Mouse (Mus musculus) midbrain, embryonic 14.5 days (tissue): Measurements from ENCODE around the gene Tbc1d24. TPM values are rescaled to one million over a fixed set of nuclear protein-coding genes. Genes with fewer than 3 reads are reported as not detected.

Source experiments
- ATAC-seq: fragments of 200-750 bp; cut with Nextera tagmentation; 2 replicates; pipeline ENCODE4 v1.8.0; 2017; ENCODE audit warnings: moderate number of reproducible peaks, moderate library complexity; ENCODE audit not compliant: low FRiP score, low TSS enrichment
- DNase-seq: peaks from one replicate; pipeline ENCODE4 v3.0.0-alpha.2; 2015
- H3K27ac ChIP-seq: fragments of 300-500 bp; sonication (generic); replicated peaks from 2 replicates; pipeline ENCODE4 v1.5.1; 2014; ENCODE audit warnings: mild to moderate bottlenecking, low read depth, low read length, moderate library complexity
- H3K27me3 ChIP-seq: fragments of 300-500 bp; sonication (generic); 2 replicates; pipeline ENCODE4 v1.6.1; 2014; ENCODE audit warnings: low read length, control low read depth, mixed read lengths; ENCODE audit not compliant: control insufficient read depth, insufficient read depth
- H3K36me3 ChIP-seq: fragments of 300-500 bp; sonication (generic); 2 replicates; pipeline ENCODE4 v1.6.1; 2014; ENCODE audit warnings: low read length, control low read depth; ENCODE audit not compliant: control insufficient read depth, insufficient read depth
- H3K4me1 ChIP-seq: fragments of 300-500 bp; sonication (generic); 2 replicates; pipeline ENCODE4 v1.6.1; 2014; ENCODE audit warnings: mild to moderate bottlenecking, antibody characterized with exemption, low read length, control low read depth; ENCODE audit not compliant: control insufficient read depth, insufficient read depth
- H3K4me2 ChIP-seq: fragments of 300-500 bp; sonication (generic); 2 replicates; pipeline ENCODE4 v1.6.1; 2014; ENCODE audit warnings: mild to moderate bottlenecking, low read length, moderate library complexity
- H3K4me3 ChIP-seq: fragments of 300-500 bp; sonication (generic); replicated peaks from 2 replicates; pipeline ENCODE4 v1.5.1; 2014; ENCODE audit warnings: low read depth, low read length
- H3K9ac ChIP-seq: fragments of 300-500 bp; sonication (generic); replicated peaks from 2 replicates; pipeline ENCODE4 v1.6.1; 2014; ENCODE audit warnings: mild to moderate bottlenecking, low read length, moderate library complexity
- H3K9me3 ChIP-seq: fragments of 300-500 bp; sonication (generic); 2 replicates; pipeline ENCODE4 v1.6.1; 2016; ENCODE audit warnings: low read length, control low read depth, mixed read lengths; ENCODE audit not compliant: control insufficient read depth
- WGBS: fragments of 180-500 bp; shearing (Covaris S2); extraction: QIAGEN DNeasy Blood & Tissue Kit; methylation state at CpG from one replicate; pipeline ENCODE4 v1.1.7; 2014; 5-methylcytosine and 5-hydroxymethylcytosine counted together
- polyA plus RNA-seq: library from polyadenylated mRNA; unstranded; fragments of >200 nt; fragmentation: Nextera tagmentation; extraction: Ambion mirVana; gene quantifications from 2 replicates; pipeline ENCODE4 v1.2.1, GENCODE M21; 2014

Gene Tbc1d24
- polyA plus RNA-seq, 1 experiment from 2014 or later, result 25.9 TPM

GRCm38 (mm10) chr17:24174259-24174658 lies 31.1 kb downstream of the Tbc1d24 start:
- Histone ChIP-seq H3K4me2 (no peak overlapping the region), H3K36me3 (no peaks in the 10 kb centered on the region), H3K27me3 (no peaks in the 10 kb centered on the region), H3K4me1 (peaks cover 6% of the 10 kb centered on the region), H3K4me3 (no peak overlapping the region), H3K9me3 (no peaks in the 10 kb centered on the region), H3K9ac (no peak overlapping the region), H3K27ac (no peak overlapping the region)
- ATAC-seq, result no peak
- WGBS, result 82% methylated on average over 3 of the region's 3 CpGs
- no peak for DNase-seq

DNA sequence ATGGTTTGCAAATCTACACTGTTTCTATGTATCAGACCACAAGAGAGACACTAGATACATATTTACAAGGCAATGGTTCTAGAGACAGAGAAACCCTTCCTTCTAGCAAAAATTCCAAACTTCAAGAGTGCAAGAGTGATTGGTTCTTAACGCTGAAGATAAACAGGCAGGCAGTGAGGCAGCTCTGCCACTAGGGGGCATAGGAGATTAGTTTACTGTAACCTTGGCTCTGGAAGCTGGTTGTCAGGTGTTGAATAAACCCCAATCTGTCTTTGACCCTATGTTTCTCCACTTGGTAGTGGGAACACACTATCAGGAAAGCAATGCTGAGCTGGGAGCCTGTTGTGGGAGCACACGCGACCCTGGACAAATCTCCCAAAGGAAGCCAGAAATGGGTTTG lies 31.9 kb downstream of the Tbc1d24 start:
- peak; percentile 92 for DNase-seq
- Histone ChIP-seq H3K4me2 (no peak overlapping the region), H3K27me3 (no peaks in the 10 kb centered on the region), H3K36me3 (no peaks in the 10 kb centered on the region), H3K9ac (no peak overlapping the region), H3K4me3 (no peak overlapping the region), H3K27ac (no peak overlapping the region), H3K4me1 (peaks cover 6% of the 10 kb centered on the region), H3K9me3 (no peaks in the 10 kb centered on the region)
- no peak for ATAC-seq
- 2% methylated on average over 3 of the region's 3 CpGs for WGBS

DNA sequence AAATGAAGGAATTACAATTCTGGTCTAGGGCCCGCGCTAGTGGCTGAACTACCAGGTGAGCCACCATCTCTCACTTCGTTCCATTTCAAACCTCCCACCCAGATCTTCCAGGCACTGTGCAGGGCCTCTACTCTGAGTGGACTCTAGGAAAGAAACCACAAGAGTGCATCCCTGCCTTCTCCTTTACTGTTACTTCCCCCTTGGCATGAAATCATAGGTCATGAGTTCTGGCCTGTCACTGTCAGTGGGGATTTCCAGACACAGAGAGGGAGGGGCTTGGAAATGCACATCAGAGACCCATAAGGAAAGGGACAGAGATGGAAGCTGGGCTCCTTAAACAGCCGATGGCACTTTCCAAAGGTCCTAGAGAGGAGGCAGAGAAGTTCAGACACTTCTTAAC lies 33.6 kb downstream of the Tbc1d24 start:
- WGBS, result 91% methylated on average over 4 of the region's 4 CpGs
- H3K27ac ChIP-seq, result no peak overlapping the region
- no peak overlapping the region for H3K9ac ChIP-seq
- H3K27me3 ChIP-seq, result no peaks in the 10 kb centered on the region
- no peak for ATAC-seq
- H3K36me3 ChIP-seq, result peaks cover 6% of the 10 kb centered on the region
- H3K4me2 ChIP-seq, result no peak overlapping the region
- no peak overlapping the region for H3K4me3 ChIP-seq
- H3K4me1 ChIP-seq, result peaks cover 18% of the 10 kb centered on the region
- H3K9me3 ChIP-seq, result no peaks in the 10 kb centered on the region
- DNase-seq, result no peak

- ATAC-seq, result no peak
Observed at GRCm38 (mm10) chr17:24170729-24171128, 34.6 kb downstream of the Tbc1d24 start.

GRCm38 (mm10) chr17:24170125-24170524 lies 35.2 kb downstream of the Tbc1d24 start:
- Histone ChIP-seq H3K9me3 (no peaks in the 10 kb centered on the region), H3K4me3 (peak overlapping the region; percentile 91), H3K27ac (peak overlapping the region; percentile 98; the same call in 1 of the 2 replicates), H3K4me2 (peak overlapping the region; percentile 88), H3K9ac (peak overlapping the region; percentile 88), H3K36me3 (peaks cover 13% of the 10 kb centered on the region), H3K27me3 (no peaks in the 10 kb centered on the region), H3K4me1 (peaks cover 18% of the 10 kb centered on the region)
- WGBS, result 70% methylated on average over 3 of the region's 3 CpGs
- ATAC-seq (no peak), DNase-seq (no peak)

More at GRCm38 (mm10) chr17:24170729-24171128, 34.6 kb downstream of the Tbc1d24 start:
- H3K27me3 ChIP-seq, result no peaks in the 10 kb centered on the region
- no peak overlapping the region for H3K27ac ChIP-seq
- DNase-seq, result no peak
- peaks cover 18% of the 10 kb centered on the region for H3K4me1 ChIP-seq
- no peak overlapping the region for H3K4me3 ChIP-seq
- H3K9ac ChIP-seq, result no peak overlapping the region
- peaks cover 11% of the 10 kb centered on the region for H3K36me3 ChIP-seq
- H3K4me2 ChIP-seq, result no peak overlapping the region
- H3K9me3 ChIP-seq, result no peaks in the 10 kb centered on the region
- 83% methylated on average over 5 of the region's 5 CpGs for WGBS

DNA sequence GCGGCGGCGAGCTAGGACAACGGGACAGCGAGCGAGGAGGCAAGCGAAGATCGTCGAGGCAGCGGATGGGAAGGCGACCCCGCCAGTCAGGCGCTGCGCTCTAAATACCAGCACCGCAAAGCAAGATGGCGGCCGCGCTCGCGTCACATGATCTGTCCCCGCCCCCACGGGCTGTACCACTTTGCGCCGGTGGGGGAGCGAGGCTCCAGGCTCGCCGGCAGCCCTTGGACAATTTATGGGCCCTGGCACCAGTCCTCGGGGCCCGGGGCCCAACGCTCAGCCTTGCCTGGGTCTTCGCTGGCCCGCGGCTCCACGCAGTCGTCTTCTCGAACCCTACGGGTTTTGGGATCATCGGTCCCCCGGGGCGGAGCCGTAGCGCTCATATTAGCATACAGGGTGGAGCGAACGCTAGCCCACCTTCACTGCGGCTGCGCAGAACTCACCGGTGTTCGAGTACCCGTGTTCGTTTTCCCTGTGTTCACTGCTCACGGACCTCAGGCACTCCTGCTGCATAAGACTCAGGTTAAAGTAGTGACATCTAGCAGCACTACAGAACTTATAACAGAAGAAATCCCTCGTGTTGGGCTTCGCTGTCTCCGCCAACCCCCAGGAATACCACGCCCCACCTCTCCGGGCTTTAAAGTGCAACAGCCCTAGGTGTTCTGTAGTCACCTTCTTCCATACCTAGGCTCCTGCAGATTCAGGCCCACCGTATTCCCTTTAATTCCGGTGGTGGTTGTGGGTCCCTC lies 35.9 kb downstream of the Tbc1d24 start, which contains the start of gene Atp6v0c:
Gene Atp6v0c, minus strand, starts transcription at position 386 of the 749 bp plus-strand sequence.
- Histone ChIP-seq H3K9ac (peak within 1 kb of the TSS; percentile 88), H3K4me2 (peak within 1 kb of the TSS; percentile 88), H3K27me3 (no peaks in the 10 kb centered on the region), H3K4me3 (peak within 1 kb of the TSS; percentile 91), H3K27ac (peak within 1 kb of the TSS; percentile 98), H3K4me1 (peaks cover 18% of the 10 kb centered on the region), H3K36me3 (peaks cover 13% of the 10 kb centered on the region), H3K9me3 (no peaks in the 10 kb centered on the region)
- WGBS, result under 1% methylated on average over 58 of the region's 58 CpGs
- DNase-seq (peak; percentile 99), ATAC-seq (peak; percentile 91)

DNA sequence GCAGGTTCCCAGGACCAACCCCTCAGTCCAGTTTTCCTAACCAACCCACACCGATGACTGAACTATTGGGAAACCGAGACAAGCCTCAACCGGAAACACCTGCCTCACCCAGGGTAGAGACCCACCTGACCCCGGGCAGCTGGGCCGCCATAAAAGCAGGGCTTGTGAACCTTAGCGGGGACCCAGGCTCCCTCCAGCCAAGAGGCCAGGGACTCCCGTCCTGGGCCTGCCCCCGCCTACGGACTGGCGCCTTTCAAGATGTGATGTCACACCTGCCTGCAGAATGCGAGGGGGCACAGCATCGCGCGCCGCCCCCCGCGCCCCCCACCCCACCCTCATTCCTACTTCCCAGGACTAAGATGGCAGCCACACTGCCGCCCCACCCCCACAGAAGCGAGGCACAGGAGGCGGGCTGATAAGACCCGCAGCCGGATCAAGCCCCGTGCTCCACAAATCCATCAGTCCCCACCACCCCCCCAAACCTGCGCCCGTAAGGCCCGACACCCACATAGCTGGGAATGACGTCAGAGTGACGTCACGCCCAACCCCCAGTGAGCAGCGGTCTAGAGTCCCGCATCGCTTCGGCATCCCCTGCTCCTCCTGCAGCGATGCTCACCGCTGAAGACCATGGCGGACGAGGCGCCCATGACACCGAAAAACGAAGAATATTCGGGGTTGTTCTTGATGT lies 36.6 kb downstream of the Tbc1d24 start:
- peak; percentile 80 for ATAC-seq
- no peaks in the 10 kb centered on the region for H3K9me3 ChIP-seq
- H3K27ac ChIP-seq, result peak overlapping the region; percentile 98
- peaks cover 18% of the 10 kb centered on the region for H3K4me1 ChIP-seq
- peaks cover 13% of the 10 kb centered on the region for H3K36me3 ChIP-seq
- peak overlapping the region; percentile 91 for H3K4me3 ChIP-seq
- 1% methylated on average over 40 of the region's 41 CpGs for WGBS
- H3K27me3 ChIP-seq, result no peaks in the 10 kb centered on the region
- DNase-seq, result peak; percentile 85
- peak overlapping the region; percentile 88 for H3K9ac ChIP-seq
- peak overlapping the region; percentile 88 for H3K4me2 ChIP-seq

DNA sequence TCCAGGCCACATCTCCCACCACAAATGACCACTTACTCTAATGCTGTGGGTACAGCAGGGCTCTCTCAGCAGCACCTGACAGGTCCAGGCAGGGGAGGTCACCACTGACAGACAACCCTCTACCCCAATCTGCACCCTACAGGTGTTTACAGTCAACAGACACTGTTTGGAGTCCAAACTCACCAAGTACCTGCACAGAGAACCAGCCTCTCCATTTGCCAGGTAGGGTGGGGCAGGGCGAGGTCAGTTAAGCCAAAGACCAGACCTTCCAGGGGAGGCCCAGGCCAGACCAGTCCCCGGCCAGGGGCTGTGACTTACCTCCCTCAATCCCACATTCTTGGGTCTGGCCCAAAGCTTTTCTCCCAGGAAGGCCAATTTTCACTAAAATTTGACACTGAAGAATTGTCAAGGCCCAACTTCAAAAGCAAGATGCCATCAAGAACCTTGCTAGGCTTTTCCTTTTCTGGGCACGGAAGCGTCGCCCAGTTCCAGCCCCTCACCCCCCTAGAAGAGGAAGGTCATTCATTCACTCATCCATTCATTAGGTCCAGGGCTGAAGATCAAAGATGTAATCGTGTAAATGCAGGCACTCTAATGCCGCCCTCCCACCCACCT lies 37.4 kb downstream of the Tbc1d24 start:
- peaks cover 18% of the 10 kb centered on the region for H3K4me1 ChIP-seq
- H3K36me3 ChIP-seq, result peaks cover 13% of the 10 kb centered on the region
- DNase-seq, result no peak
- peak overlapping the region; percentile 98 for H3K27ac ChIP-seq
- peak overlapping the region; percentile 88 for H3K4me2 ChIP-seq
- H3K9me3 ChIP-seq, result no peaks in the 10 kb centered on the region
- ATAC-seq, result no peak
- peak overlapping the region; percentile 91 for H3K4me3 ChIP-seq
- 62% methylated on average over 7 of the region's 7 CpGs for WGBS
- peak overlapping the region; percentile 88 for H3K9ac ChIP-seq
- H3K27me3 ChIP-seq, result no peaks in the 10 kb centered on the region
